Mouse (Mus musculus) adrenal gland, adult 10 weeks (tissue): ENCODE results near the gene Mrps12. TPM values are rescaled to one million over a fixed set of nuclear protein-coding genes. Genes with fewer than 3 reads are reported as not detected.

Experiments
- polyA plus RNA-seq: library from polyadenylated mRNA; stranded (reverse); fragments of 350-450 nt; fragmentation: Illumina TruSeq; extraction: RNeasy Lipid Tissue Mini Kit (QIAGEN cat#74804); gene quantifications from one replicate; pipeline ENCODE4 v1.2.3, GENCODE M21; 2014; ENCODE audit warnings: low read depth, low replicate concordance

The Mrps12 gene
- polyA plus RNA-seq: 35.0 TPM

GRCm38 (mm10) chr7:28741709-28742438 lies at the start of gene Mrps12, which contains the start of gene Sars2:
Gene Mrps12 (minus strand): TSS chr7:28741820.
Gene Sars2 (plus strand): TSS chr7:28741992.

DNA sequence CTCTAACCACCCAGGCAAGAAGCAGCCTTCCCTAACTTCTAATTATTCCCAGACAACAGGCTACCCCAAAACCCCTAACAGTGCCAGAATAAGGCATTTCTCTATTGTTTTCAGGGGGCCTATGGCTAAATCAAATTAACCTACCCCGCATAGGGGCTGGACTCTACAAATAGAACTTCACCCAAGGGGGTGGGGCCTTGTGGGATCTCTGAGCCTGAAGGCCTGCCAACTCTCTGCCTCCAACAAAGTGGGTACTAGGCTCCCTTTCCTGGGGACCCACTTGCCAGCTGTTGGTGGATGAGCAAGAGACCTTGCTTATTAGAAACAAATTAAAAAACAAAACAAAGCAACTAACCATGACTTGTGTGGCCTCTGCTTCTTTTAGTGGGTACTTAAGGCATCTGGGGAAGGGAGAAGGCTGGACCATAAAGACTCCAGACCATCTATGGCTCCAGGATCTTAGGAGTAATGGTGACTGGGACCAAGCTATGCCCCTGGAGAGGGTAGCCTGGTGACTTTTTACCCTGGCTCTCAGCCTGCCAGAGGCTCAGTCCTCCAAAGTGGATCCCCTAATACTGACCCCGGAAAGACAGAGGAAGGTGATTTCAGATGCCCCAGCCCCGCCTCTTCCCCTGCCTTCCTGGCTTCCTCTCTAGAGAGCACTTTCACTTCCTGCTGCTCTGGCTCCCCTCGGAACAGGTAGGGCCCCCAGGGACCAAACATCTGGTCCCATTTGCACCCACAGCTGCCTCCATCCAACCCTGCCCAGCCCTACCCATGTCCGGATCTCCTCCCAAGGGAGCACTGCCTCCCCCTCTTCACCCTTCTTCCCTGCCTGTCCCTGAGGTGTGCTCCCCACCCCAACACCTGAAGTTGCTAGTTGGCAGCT lies 46.9 kb upstream of the Mrps12 start, which contains the start of gene Rinl:
Gene Rinl (plus strand): TSS at position 663 of the 889 bp plus-strand sequence.

GRCm38 (mm10) chr7:28767462-28767965 lies 25.9 kb upstream of the Mrps12 start, which contains the start of gene Nfkbib:
Gene Nfkbib (minus strand): TSS chr7:28767512.

GRCm38 (mm10) chr7:28766173-28766879 lies 24.7 kb upstream of the Mrps12 start, which contains the start of gene Sirt2:
Gene Sirt2 (plus strand): TSS chr7:28766735.

DNA sequence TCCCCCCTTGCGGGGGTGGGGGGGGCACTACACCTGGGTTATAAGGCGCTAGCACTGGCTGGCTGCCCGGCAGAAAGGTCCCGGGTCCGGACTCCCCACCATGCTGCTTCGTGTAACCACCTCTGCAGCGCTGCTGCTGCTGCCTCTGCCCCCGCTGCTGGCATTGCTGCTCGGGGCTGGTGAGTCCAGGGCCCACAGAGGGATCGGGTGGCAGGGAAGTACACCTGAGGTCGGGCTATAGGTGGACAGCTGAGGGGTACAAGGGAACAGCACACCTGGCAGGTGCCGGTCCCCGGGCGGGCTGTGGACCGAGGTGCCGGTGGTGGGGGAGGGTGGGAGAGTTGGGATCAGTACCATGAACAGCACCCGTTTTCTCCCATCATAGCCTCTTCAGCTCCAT lies 14.5 kb upstream of the Mrps12 start, which contains the start of gene Ccer2:
Gene Ccer2 (plus strand): TSS at position 96 of the 400 bp plus-strand sequence.

DNA sequence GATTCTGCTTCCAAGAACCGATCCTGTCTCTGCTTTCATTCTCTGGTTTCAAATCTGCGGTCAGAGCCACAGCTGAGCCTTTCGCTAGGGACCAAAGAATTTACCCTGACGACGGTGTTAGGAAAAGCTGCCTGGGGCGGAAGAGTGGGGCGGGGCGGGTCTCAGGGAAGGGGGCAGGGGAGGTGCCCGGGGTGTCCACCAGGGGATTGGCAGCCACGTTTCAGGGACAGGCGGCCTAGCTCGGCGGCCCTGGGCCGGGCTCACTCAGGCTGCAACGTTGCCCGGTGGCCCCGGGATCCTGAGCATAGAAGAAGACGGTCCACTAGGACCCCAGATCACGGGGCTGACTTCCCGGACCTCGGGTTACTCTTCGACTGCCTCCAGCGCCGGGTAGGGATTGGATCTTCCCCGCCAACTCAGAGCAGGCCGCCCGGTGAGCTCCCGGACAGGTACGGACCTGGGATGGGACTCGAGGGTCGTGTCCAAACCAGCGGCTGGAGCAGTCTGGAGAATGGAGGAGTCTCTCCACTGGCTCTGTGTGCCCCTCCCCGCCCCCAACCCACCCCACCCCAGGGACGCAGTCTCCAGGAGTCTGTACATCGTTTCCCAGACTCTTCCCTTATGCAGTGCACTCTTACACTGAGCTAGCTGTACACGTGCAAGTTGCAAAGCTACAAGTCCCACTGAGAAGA lies 24.9 kb downstream of the Mrps12 start, which contains the start of gene Fbxo17:
Gene Fbxo17 (plus strand): TSS at position 215 of the 692 bp plus-strand sequence.

GRCm38 (mm10) chr7:28692545-28693320 lies 48.9 kb downstream of the Mrps12 start, which contains the start of gene Fbxo27:
Gene Fbxo27 (plus strand): TSS chr7:28692849.

Other genes with a start within 250 kb of the Mrps12 start
- not detected for gene Ifnl2, start 231.4 kb downstream of the Mrps12 start, polyA plus RNA-seq
- not detected for gene Ifnl3, start 219.0 kb downstream of the Mrps12 start, polyA plus RNA-seq
- not detected for gene Sycn, start 200.9 kb downstream of the Mrps12 start, polyA plus RNA-seq
- not detected for gene Nccrp1, start 194.6 kb downstream of the Mrps12 start, polyA plus RNA-seq
- gene Samd4b, start 143.7 kb downstream of the Mrps12 start, polyA plus RNA-seq: 17.6 TPM
- 2.2 TPM for gene Pak4, start 143.6 kb downstream of the Mrps12 start, polyA plus RNA-seq
- not detected for gene Acp7, start 110.5 kb downstream of the Mrps12 start, polyA plus RNA-seq
- gene Fbxo27, start 49.0 kb downstream of the Mrps12 start, polyA plus RNA-seq: 0.29 TPM
- 0.64 TPM for gene Fbxo17, start 25.0 kb downstream of the Mrps12 start, polyA plus RNA-seq
- gene Sars2, start 172 bp upstream of the Mrps12 start, polyA plus RNA-seq: 0.29 TPM
- gene Ccer2, start 14.4 kb upstream of the Mrps12 start, polyA plus RNA-seq: not detected
- gene Sirt2, start 24.9 kb upstream of the Mrps12 start, polyA plus RNA-seq: 19.5 TPM
- gene Nfkbib, start 25.7 kb upstream of the Mrps12 start, polyA plus RNA-seq: 0.47 TPM
- 0.87 TPM for gene Rinl, start 47.1 kb upstream of the Mrps12 start, polyA plus RNA-seq
- 312 TPM for gene Hnrnpl, start 66.7 kb upstream of the Mrps12 start, polyA plus RNA-seq
- gene Ech1, start 83.4 kb upstream of the Mrps12 start, polyA plus RNA-seq: 31.1 TPM
- 2.7 TPM for gene Lgals4, start 92.0 kb upstream of the Mrps12 start, polyA plus RNA-seq
- gene Lgals7, start 122.0 kb upstream of the Mrps12 start, polyA plus RNA-seq: not detected
- gene Capn12, start 139.6 kb upstream of the Mrps12 start, polyA plus RNA-seq: not detected
- gene Actn4, start 220.5 kb upstream of the Mrps12 start, polyA plus RNA-seq: 31.7 TPM
- gene Eif3k, start 240.0 kb upstream of the Mrps12 start, polyA plus RNA-seq: 8.5 TPM
- not detected for gene Map4k1, start 240.2 kb upstream of the Mrps12 start, polyA plus RNA-seq